Mouse (Mus musculus) cerebellum, adult 2 months (tissue): ENCODE measurements around the gene Bcar1.

ENCODE experiments used
- CTCF ChIP-seq: fragments of 200-500 bp; IDR thresholded peaks from 2 replicates; pipeline ENCODE4 v1.5.1; 2011; ENCODE audit warnings: low read depth, mild to moderate bottlenecking, control low read depth, low read length, moderate library complexity, borderline replicate concordance; ENCODE audit not compliant: insufficient read depth
- POLR2A ChIP-seq: fragments of 200-500 bp; IDR thresholded peaks from 2 replicates; pipeline ENCODE4 v1.6.1; 2011; ENCODE audit warnings: low read length, control low read depth, borderline replicate concordance; ENCODE audit not compliant: insufficient read depth

GRCm38 (mm10) chr8:111678848-111679247 is 64.8 kb downstream of the Bcar1 start:
- TF ChIP-seq CTCF (no peak), POLR2A (no peak)
